Mouse (Mus musculus) intestine, embryonic 15.5 days (tissue): ENCODE data around the gene Ccser1. TPM values are rescaled to one million over a fixed set of nuclear protein-coding genes. Genes with fewer than 3 reads are reported as not detected.

Source experiments
- ATAC-seq: fragments of 200-750 bp; cut with Nextera tagmentation; 2 replicates; pipeline ENCODE4 v1.8.0; 2017; ENCODE audit warnings: moderate TSS enrichment, moderate library complexity
- H3K27ac ChIP-seq: fragments of 300-500 bp; sonication (generic); 2 replicates; pipeline ENCODE4 v1.5.1; 2015; ENCODE audit warnings: mild to moderate bottlenecking, inconsistent platforms
- H3K27me3 ChIP-seq: fragments of 300-500 bp; sonication (generic); replicated peaks from 2 replicates; pipeline ENCODE4 v1.6.1; 2015; ENCODE audit warnings: inconsistent platforms
- H3K36me3 ChIP-seq: fragments of 300-500 bp; sonication (generic); 2 replicates; pipeline ENCODE4 v1.6.1; 2015; ENCODE audit warnings: inconsistent platforms
- H3K4me1 ChIP-seq: fragments of 300-500 bp; sonication (generic); replicated peaks from 2 replicates; pipeline ENCODE4 v1.6.1; 2015; ENCODE audit warnings: inconsistent platforms
- H3K4me2 ChIP-seq: fragments of 300-500 bp; sonication (generic); replicated peaks from 2 replicates; pipeline ENCODE4 v1.6.1; 2015; ENCODE audit warnings: mild to moderate bottlenecking, inconsistent platforms
- H3K4me3 ChIP-seq: fragments of 300-500 bp; sonication (generic); replicated peaks from 2 replicates; pipeline ENCODE4 v1.5.1; 2015; ENCODE audit warnings: inconsistent platforms
- H3K9ac ChIP-seq: fragments of 300-500 bp; sonication (generic); 2 replicates; pipeline ENCODE4 v1.6.1; 2015; ENCODE audit warnings: inconsistent platforms
- H3K9me3 ChIP-seq: fragments of 300-500 bp; sonication (generic); 2 replicates; pipeline ENCODE4 v1.6.1; 2016; ENCODE audit warnings: inconsistent platforms
- WGBS: fragments of 180-500 bp; shearing (Covaris S2); methylation state at CpG from one replicate; pipeline ENCODE4 v1.1.7; 2015; 5-methylcytosine and 5-hydroxymethylcytosine counted together
- polyA plus RNA-seq: library from polyadenylated mRNA; unstranded; fragments of >200 nt; fragmentation: Nextera tagmentation; extraction: Ambion mirVana; gene quantifications from 2 replicates; pipeline ENCODE4 v1.2.1, GENCODE M21; 2015

The Ccser1 gene
- polyA plus RNA-seq, 1 experiment from 2014 or later: 5.6 TPM

GRCm38 (mm10) chr6:61703003-61703402 is 522.9 kb downstream of the Ccser1 start:
- no peak overlapping the region for H3K9ac ChIP-seq
- no peaks in the 10 kb centered on the region for H3K9me3 ChIP-seq
- no peak overlapping the region for H3K27ac ChIP-seq
- H3K4me2 ChIP-seq: no peak overlapping the region
- no peaks in the 10 kb centered on the region for H3K27me3 ChIP-seq
- H3K4me3 ChIP-seq: no peak overlapping the region
- no peaks in the 10 kb centered on the region for H3K4me1 ChIP-seq
- no peaks in the 10 kb centered on the region for H3K36me3 ChIP-seq
- no peak for ATAC-seq
- 89% methylated on average over 7 of the region's 7 CpGs for WGBS

GRCm38 (mm10) chr6:61721220-61721619 is 541.1 kb downstream of the Ccser1 start:
- Histone ChIP-seq H3K27ac (no peak overlapping the region), H3K36me3 (no peaks in the 10 kb centered on the region), H3K9me3 (no peaks in the 10 kb centered on the region), H3K9ac (no peak overlapping the region), H3K4me3 (no peak overlapping the region), H3K4me2 (no peak overlapping the region), H3K27me3 (no peaks in the 10 kb centered on the region), H3K4me1 (no peaks in the 10 kb centered on the region)
- no peak for ATAC-seq
- WGBS: 89% methylated on average over 1 of the region's 1 CpGs

GRCm38 (mm10) chr6:61729065-61729464 is 548.9 kb downstream of the Ccser1 start:
- no peak for ATAC-seq
- Histone ChIP-seq H3K27ac (no peak overlapping the region), H3K36me3 (no peaks in the 10 kb centered on the region), H3K9me3 (no peaks in the 10 kb centered on the region), H3K4me1 (no peaks in the 10 kb centered on the region), H3K4me3 (no peak overlapping the region), H3K4me2 (no peak overlapping the region), H3K27me3 (no peaks in the 10 kb centered on the region), H3K9ac (no peak overlapping the region)
- WGBS: 42% methylated on average over 1 of the region's 1 CpGs

- no peaks in the 10 kb centered on the region for H3K27me3 ChIP-seq
- H3K4me1 ChIP-seq: no peaks in the 10 kb centered on the region
- H3K9ac ChIP-seq: no peak overlapping the region
- 74% methylated on average over 5 of the region's 5 CpGs for WGBS
- H3K27ac ChIP-seq: no peak overlapping the region
- H3K36me3 ChIP-seq: no peaks in the 10 kb centered on the region
- no peak for ATAC-seq
- no peak overlapping the region for H3K4me3 ChIP-seq
- no peaks in the 10 kb centered on the region for H3K9me3 ChIP-seq
- no peak overlapping the region for H3K4me2 ChIP-seq
Measured at GRCm38 (mm10) chr6:61730088-61730880, 550.2 kb downstream of the Ccser1 start.

GRCm38 (mm10) chr6:61746346-61746745 is 566.2 kb downstream of the Ccser1 start:
- Histone ChIP-seq H3K27ac (no peak overlapping the region), H3K27me3 (no peaks in the 10 kb centered on the region), H3K9ac (no peak overlapping the region), H3K4me2 (no peak overlapping the region), H3K4me1 (no peaks in the 10 kb centered on the region), H3K36me3 (no peaks in the 10 kb centered on the region), H3K9me3 (no peaks in the 10 kb centered on the region), H3K4me3 (no peak overlapping the region)
- 64% methylated on average over 1 of the region's 1 CpGs for WGBS
- no peak for ATAC-seq

GRCm38 (mm10) chr6:61762135-61762534 is 582.0 kb downstream of the Ccser1 start:
- H3K9ac ChIP-seq: no peak overlapping the region
- ATAC-seq: no peak

GRCm38 (mm10) chr6:61763379-61763778 is 583.3 kb downstream of the Ccser1 start:
- WGBS: 77% methylated on average over 5 of the region's 5 CpGs
- Histone ChIP-seq H3K9ac (no peak overlapping the region), H3K4me1 (no peaks in the 10 kb centered on the region), H3K4me2 (no peak overlapping the region), H3K27ac (no peak overlapping the region), H3K9me3 (no peaks in the 10 kb centered on the region), H3K36me3 (no peaks in the 10 kb centered on the region), H3K27me3 (no peaks in the 10 kb centered on the region), H3K4me3 (no peak overlapping the region)
- ATAC-seq: no peak

More at GRCm38 (mm10) chr6:61762135-61762534, 582.0 kb downstream of the Ccser1 start:
- Histone ChIP-seq H3K27me3 (no peaks in the 10 kb centered on the region), H3K4me2 (no peak overlapping the region), H3K36me3 (no peaks in the 10 kb centered on the region), H3K9me3 (no peaks in the 10 kb centered on the region), H3K27ac (no peak overlapping the region), H3K4me3 (no peak overlapping the region), H3K4me1 (no peaks in the 10 kb centered on the region)
- WGBS: 87% methylated on average over 3 of the region's 3 CpGs

- Histone ChIP-seq H3K27me3 (no peaks in the 10 kb centered on the region), H3K27ac (no peak overlapping the region), H3K4me3 (no peak overlapping the region), H3K4me1 (no peaks in the 10 kb centered on the region), H3K9me3 (no peaks in the 10 kb centered on the region), H3K36me3 (no peaks in the 10 kb centered on the region), H3K9ac (no peak overlapping the region), H3K4me2 (no peak overlapping the region)
- no peak for ATAC-seq
- 64% methylated on average over 2 of the region's 2 CpGs for WGBS
Measured at GRCm38 (mm10) chr6:61765801-61766200, 585.7 kb downstream of the Ccser1 start.

GRCm38 (mm10) chr6:61767151-61767550 is 587.0 kb downstream of the Ccser1 start:
- H3K36me3 ChIP-seq: no peaks in the 10 kb centered on the region
- no peak overlapping the region for H3K27ac ChIP-seq
- H3K4me1 ChIP-seq: no peaks in the 10 kb centered on the region
- 79% methylated on average over 8 of the region's 8 CpGs for WGBS
- no peaks in the 10 kb centered on the region for H3K27me3 ChIP-seq
- H3K4me3 ChIP-seq: no peak overlapping the region
- no peaks in the 10 kb centered on the region for H3K9me3 ChIP-seq
- no peak overlapping the region for H3K9ac ChIP-seq
- ATAC-seq: no peak
- H3K4me2 ChIP-seq: no peak overlapping the region

GRCm38 (mm10) chr6:61786706-61787105 is 606.6 kb downstream of the Ccser1 start:
- ATAC-seq: no peak
- no peak overlapping the region for H3K4me3 ChIP-seq

GRCm38 (mm10) chr6:61800889-61801288 is 620.8 kb downstream of the Ccser1 start:
- H3K27ac ChIP-seq: no peak overlapping the region
- no peaks in the 10 kb centered on the region for H3K27me3 ChIP-seq
- WGBS: 58% methylated on average over 3 of the region's 3 CpGs
- no peaks in the 10 kb centered on the region for H3K36me3 ChIP-seq
- H3K9ac ChIP-seq: no peak overlapping the region
- ATAC-seq: no peak
- H3K4me3 ChIP-seq: no peak overlapping the region
- H3K4me1 ChIP-seq: no peaks in the 10 kb centered on the region
- no peak overlapping the region for H3K4me2 ChIP-seq
- no peaks in the 10 kb centered on the region for H3K9me3 ChIP-seq

More at GRCm38 (mm10) chr6:61786706-61787105, 606.6 kb downstream of the Ccser1 start:
- Histone ChIP-seq H3K9ac (no peak overlapping the region), H3K9me3 (no peaks in the 10 kb centered on the region), H3K27me3 (no peaks in the 10 kb centered on the region), H3K4me1 (no peaks in the 10 kb centered on the region), H3K27ac (no peak overlapping the region), H3K4me2 (no peak overlapping the region), H3K36me3 (no peaks in the 10 kb centered on the region)
- 83% methylated on average over 2 of the region's 2 CpGs for WGBS

GRCm38 (mm10) chr6:61805481-61805880 is 625.4 kb downstream of the Ccser1 start:
- no peak for ATAC-seq
- Histone ChIP-seq H3K4me1 (no peaks in the 10 kb centered on the region), H3K27me3 (no peaks in the 10 kb centered on the region), H3K36me3 (no peaks in the 10 kb centered on the region), H3K9ac (no peak overlapping the region), H3K27ac (no peak overlapping the region), H3K9me3 (no peaks in the 10 kb centered on the region), H3K4me2 (no peak overlapping the region), H3K4me3 (no peak overlapping the region)
- 79% methylated on average over 1 of the region's 1 CpGs for WGBS

GRCm38 (mm10) chr6:61817716-61818115 is 637.6 kb downstream of the Ccser1 start:
- ATAC-seq: no peak
- no peak overlapping the region for H3K9ac ChIP-seq
- WGBS: 76% methylated on average over 1 of the region's 1 CpGs
- H3K36me3 ChIP-seq: no peaks in the 10 kb centered on the region
- H3K4me3 ChIP-seq: no peak overlapping the region
- no peak overlapping the region for H3K27ac ChIP-seq
- no peaks in the 10 kb centered on the region for H3K4me1 ChIP-seq
- H3K27me3 ChIP-seq: no peaks in the 10 kb centered on the region
- H3K9me3 ChIP-seq: no peaks in the 10 kb centered on the region
- no peak overlapping the region for H3K4me2 ChIP-seq
